Mouse (Mus musculus): ENCODE data around the gene D10Wsu102e.
"Not testable (repeated sequence)": the region's sequence is repeated elsewhere in the genome, so short reads cannot be mapped to it uniquely, and the experiment has no call there.

D10Wsu102e gene

DNA sequence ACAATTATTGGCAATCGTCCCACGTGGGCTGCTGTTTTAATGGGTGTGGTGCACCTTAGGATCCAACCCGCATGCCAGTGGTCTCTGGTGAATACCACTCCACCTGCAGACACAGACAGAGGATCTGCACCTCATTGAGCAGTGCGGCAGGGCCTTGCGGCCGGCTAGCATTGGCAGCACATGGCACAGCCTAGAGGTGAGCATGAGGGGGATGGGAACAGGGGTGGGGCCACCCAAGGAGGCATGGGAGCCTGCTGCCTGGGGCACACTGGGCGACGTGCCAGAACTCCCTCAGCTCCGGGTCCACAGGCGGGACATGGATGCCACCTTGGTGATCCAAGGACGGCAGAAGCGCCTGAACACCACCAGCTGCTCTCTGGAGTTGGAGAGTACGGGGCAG lies 23.8 kb downstream of the D10Wsu102e start:
- DNase-seq (ENCODE audit: low read depth in 2 of 2, low spot score in 2 of 2) = no peak

DNA sequence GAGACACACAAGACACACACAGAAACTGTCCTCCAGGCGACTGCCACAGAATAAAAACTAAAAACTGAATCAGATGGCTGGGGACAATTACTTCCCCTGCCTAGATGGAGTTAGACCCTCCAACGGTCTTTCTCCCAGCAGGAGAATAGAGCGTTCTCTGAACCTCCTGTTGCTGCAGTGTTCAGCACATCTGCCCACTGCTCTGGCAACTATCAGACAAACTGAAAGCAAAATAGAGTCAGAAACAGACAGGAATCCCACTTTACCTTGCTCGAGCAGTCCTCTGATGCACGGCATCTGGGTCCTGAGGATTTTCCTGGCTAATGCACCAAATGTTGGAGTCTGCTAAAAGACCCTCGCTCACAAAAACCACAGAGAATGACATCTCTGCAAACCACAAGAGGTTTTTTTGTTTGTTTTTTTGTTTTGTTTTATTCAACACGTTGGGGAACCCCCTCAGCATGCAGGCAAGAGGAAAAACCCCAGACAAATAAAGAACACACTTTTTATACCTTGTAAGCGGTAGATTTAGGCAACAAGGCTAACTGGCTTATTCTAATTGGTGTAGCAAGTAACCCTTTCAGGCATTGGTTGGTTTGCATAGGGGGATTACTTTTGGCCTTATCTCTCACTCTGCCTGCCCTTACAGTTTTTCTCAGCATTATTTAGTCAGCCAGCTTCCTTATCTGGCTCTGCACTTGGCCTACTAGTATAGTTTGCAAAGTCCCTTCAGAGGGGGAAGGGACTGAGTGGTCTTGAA lies 24.6 kb downstream of the D10Wsu102e start:
- no peak for DNase-seq (ENCODE audit: low read depth in 2 of 2, low spot score in 2 of 2)

- no peak for DNase-seq (ENCODE audit: low read depth in 2 of 2, low spot score in 2 of 2)
Measured at GRCm38 (mm10) chr10:83385330-83385910, 25.4 kb downstream of the D10Wsu102e start.

GRCm38 (mm10) chr10:83397336-83397735 lies 37.3 kb downstream of the D10Wsu102e start:
- DNase-seq (ENCODE audit: low read depth in 2 of 2, low spot score in 2 of 2) = no peak

GRCm38 (mm10) chr10:83400896-83401295 lies 40.9 kb downstream of the D10Wsu102e start:
- not testable (repeated sequence) for DNase-seq (ENCODE audit: low read depth in 2 of 2, low spot score in 2 of 2)

DNA sequence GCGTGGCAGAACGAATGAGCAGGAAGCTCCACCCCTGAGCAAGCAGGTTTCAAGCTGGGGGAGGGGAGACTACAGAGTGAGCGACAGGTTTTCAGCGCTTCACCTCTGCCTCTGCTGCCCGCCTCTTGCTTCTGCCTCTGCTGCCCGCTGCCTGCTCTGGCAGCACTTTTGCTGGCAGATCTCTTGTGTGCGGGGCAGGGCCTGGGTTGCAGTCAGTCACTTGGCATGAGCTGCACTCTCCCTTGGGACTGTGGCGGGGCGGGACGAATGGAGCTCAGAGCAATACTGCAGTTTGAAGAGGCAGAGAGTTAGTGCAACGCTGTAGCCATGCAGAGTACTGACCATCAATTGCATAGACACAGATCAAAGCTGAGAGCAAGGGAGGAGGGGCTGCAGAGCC lies 45.0 kb downstream of the D10Wsu102e start:
- DNase-seq (ENCODE audit: low read depth in 2 of 2, low spot score in 2 of 2) = no peak

- DNase-seq (ENCODE audit: low read depth in 2 of 2, low spot score in 2 of 2) = no peak
Measured at GRCm38 (mm10) chr10:83405711-83406110, 45.7 kb downstream of the D10Wsu102e start.

- no peak for DNase-seq (ENCODE audit: low read depth in 2 of 2, low spot score in 2 of 2)
Measured at GRCm38 (mm10) chr10:83407141-83407540, 47.1 kb downstream of the D10Wsu102e start.

- not testable (repeated sequence) for DNase-seq (ENCODE audit: low read depth in 2 of 2, low spot score in 2 of 2)
Measured at GRCm38 (mm10) chr10:83418466-83418865, 58.4 kb downstream of the D10Wsu102e start.

GRCm38 (mm10) chr10:83448582-83448981 lies 88.6 kb downstream of the D10Wsu102e start:
- no peak for DNase-seq (ENCODE audit: low read depth in 2 of 2, low spot score in 2 of 2)

- no peak for DNase-seq (ENCODE audit: low read depth in 2 of 2, low spot score in 2 of 2)
Measured at GRCm38 (mm10) chr10:83457531-83457930, 97.5 kb downstream of the D10Wsu102e start.

DNA sequence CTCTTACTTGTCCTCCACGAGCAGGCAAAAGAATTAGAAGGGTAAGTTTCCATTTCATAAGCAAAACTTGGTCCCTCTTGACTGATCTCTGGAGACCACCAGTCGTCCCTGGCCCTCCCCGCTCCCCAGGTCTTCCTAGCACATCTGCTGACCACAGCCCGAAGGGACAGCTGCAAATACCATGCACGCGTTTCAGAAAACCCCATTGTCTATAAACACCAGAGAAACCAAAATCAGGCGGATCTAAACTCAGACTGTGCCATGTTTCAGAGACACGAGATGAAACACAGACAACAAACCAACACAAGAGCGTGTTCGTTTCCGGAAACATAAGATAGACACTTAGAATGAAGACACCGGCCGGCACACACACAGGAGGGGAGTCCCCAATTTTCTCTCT lies 115.2 kb downstream of the D10Wsu102e start:
- DNase-seq (ENCODE audit: low read depth in 2 of 2, low spot score in 2 of 2) = no peak

DNA sequence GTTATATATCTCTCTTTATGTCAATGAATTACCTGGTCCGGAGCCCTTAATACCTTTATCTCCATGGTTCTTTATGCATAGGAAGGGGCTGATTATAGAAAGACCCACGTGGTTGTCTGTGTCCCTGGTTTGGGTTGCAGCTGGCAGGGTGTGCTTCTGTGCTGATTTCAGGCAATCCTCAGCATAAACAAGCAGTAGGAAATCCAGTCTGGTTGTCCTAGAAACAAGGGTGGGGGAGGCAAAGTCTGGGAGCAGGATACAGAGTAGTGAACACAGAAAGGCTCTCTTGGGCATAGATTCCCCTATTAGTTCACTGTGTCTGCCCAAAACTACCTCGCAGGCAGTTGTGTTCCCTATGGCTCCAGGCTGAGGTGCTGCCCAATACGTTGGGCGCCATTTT lies 117.3 kb downstream of the D10Wsu102e start:
- DNase-seq (ENCODE audit: low read depth in 2 of 2, low spot score in 2 of 2) = no peak

DNA sequence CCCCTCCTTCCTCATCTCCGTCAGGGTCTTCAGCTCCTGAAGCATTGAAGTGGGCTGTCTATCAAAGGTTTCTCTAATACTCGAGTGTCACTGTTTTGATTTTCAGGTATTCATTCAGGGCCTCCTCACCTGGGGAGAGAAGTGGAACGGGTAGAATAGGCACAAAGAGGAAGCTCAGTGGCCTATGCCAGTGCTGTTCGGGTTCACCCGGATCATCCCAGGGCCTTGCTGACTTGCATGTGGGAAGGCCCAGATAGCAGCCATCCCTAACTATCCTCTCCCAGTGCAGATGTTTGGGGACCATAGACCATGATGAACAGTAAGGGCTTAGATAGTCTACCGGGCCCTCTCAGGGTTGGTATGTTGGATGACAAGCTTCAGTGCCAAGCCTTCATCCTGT lies 130.5 kb downstream of the D10Wsu102e start:
- DNase-seq (ENCODE audit: low read depth in 2 of 2, low spot score in 2 of 2) = no peak

- DNase-seq (ENCODE audit: low read depth in 2 of 2, low spot score in 2 of 2) = no peak
Measured at GRCm38 (mm10) chr10:83497321-83497720, 137.3 kb downstream of the D10Wsu102e start.

GRCm38 (mm10) chr10:83508962-83509660 lies 149.1 kb downstream of the D10Wsu102e start:
- DNase-seq (ENCODE audit: low read depth in 2 of 2, low spot score in 2 of 2) = no peak

- DNase-seq (ENCODE audit: low read depth in 2 of 2, low spot score in 2 of 2) = no peak
Measured at GRCm38 (mm10) chr10:83511304-83511703, 151.3 kb downstream of the D10Wsu102e start.

- no peak for DNase-seq (ENCODE audit: low read depth in 2 of 2, low spot score in 2 of 2)
Measured at GRCm38 (mm10) chr10:83513736-83514135, 153.7 kb downstream of the D10Wsu102e start.

DNA sequence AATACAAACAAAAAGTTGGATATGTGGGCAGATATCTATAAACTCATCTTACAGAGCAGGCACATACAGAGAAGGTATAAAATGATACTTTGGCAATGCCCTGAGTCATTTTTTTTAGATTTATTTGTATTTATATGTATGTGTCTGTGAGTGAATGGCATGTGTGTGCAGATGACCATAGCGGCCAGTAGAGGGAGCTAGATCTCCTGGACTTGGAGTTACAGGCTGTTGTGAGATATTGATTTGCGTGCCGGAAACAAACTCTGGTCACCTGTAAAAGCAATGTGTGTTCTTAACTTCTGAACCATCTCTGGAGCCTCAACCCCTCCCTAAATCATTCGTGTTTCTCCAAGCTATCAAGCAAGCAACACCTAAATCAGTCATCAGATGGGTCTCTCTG lies 161.0 kb downstream of the D10Wsu102e start:
- DNase-seq (ENCODE audit: low read depth in 2 of 2, low spot score in 2 of 2) = no peak

DNA sequence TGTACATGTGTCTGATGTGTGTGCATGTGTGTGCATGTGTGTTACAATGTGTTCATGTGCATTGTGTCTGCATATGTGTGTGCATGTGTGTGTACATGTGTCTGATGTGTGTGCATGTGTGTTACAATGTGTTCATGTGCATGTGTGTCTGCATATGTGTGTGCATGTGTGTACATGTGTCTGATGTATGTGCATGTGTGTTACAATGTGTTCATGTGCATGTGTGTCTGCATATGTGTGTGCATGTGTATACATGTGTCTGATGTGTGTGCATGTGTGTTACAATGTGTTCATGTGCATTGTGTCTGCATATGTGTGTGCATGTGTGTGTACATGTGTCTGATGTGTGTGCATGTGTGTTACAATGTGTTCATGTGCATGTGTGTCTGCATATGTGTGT lies 164.2 kb downstream of the D10Wsu102e start:
- not testable (repeated sequence) for DNase-seq (ENCODE audit: low read depth in 2 of 2, low spot score in 2 of 2)

GRCm38 (mm10) chr10:83530384-83530967 lies 170.5 kb downstream of the D10Wsu102e start:
- DNase-seq (ENCODE audit: low read depth in 2 of 2, low spot score in 2 of 2) = no peak
